Mouse (Mus musculus) liver, embryonic 16.5 days (tissue): ENCODE results near the gene Coq10a. TPM values are rescaled to one million over a fixed set of nuclear protein-coding genes. Genes with fewer than 3 reads are reported as not detected.
A peak's percentile ranks its signal among the peaks of the same experiment; 100 is the strongest.
"Not testable (repeated sequence)": the region's sequence is repeated elsewhere in the genome, so short reads cannot be mapped to it uniquely, and the experiment has no call there.

Experiments used
- ATAC-seq: fragments of 200-750 bp; cut with Nextera tagmentation; 2 replicates; pipeline ENCODE4 v1.8.0; 2017; ENCODE audit warnings: low read depth, mild to moderate bottlenecking, moderate number of reproducible peaks, moderate library complexity
- H3K27ac ChIP-seq: fragments of 300-500 bp; sonication (generic); 2 replicates; pipeline ENCODE4 v1.5.1; 2014; ENCODE audit warnings: mild to moderate bottlenecking, low read length
- H3K27me3 ChIP-seq: fragments of 300-500 bp; sonication (generic); 2 replicates; pipeline ENCODE4 v1.6.1; 2014; ENCODE audit warnings: low read depth, low read length, mixed read lengths; ENCODE audit not compliant: control insufficient read depth, insufficient read depth
- H3K36me3 ChIP-seq: fragments of 300-500 bp; sonication (generic); 2 replicates; pipeline ENCODE4 v1.6.1; 2014; ENCODE audit warnings: mild to moderate bottlenecking; ENCODE audit not compliant: control insufficient read depth, insufficient read depth
- H3K4me1 ChIP-seq: fragments of 300-500 bp; sonication (generic); 2 replicates; pipeline ENCODE4 v1.6.1; 2014; ENCODE audit warnings: low read depth, low read length, mixed read lengths; ENCODE audit not compliant: control insufficient read depth
- H3K4me2 ChIP-seq: fragments of 300-500 bp; sonication (generic); 2 replicates; pipeline ENCODE4 v1.6.1; 2014; ENCODE audit warnings: low read depth, low read length, mixed read lengths
- H3K4me3 ChIP-seq: fragments of 300-500 bp; sonication (generic); 2 replicates; pipeline ENCODE4 v1.5.1; 2014; ENCODE audit warnings: low read depth, mild to moderate bottlenecking, low read length
- H3K9ac ChIP-seq: fragments of 300-500 bp; sonication (generic); 2 replicates; pipeline ENCODE4 v1.6.1; 2014; ENCODE audit warnings: low read depth, low read length
- H3K9me3 ChIP-seq: fragments of 300-500 bp; sonication (generic); replicated peaks from 2 replicates; pipeline ENCODE4 v1.6.1; 2016; ENCODE audit warnings: low read length; ENCODE audit not compliant: control insufficient read depth
- WGBS: fragments of 180-500 bp; shearing (Covaris S2); extraction: QIAGEN DNeasy Blood & Tissue Kit; methylation state at CpG from one replicate; pipeline ENCODE4 v1.1.7; 2014; ENCODE audit not compliant: insufficient replicate concordance; 5-methylcytosine and 5-hydroxymethylcytosine counted together
- polyA plus RNA-seq: library from polyadenylated mRNA; unstranded; fragments of >200 nt; fragmentation: Nextera tagmentation; extraction: Ambion mirVana; gene quantifications from 2 replicates; pipeline ENCODE4 v1.2.1, GENCODE M21; 2015

Coq10a gene
- polyA plus RNA-seq, 1 experiment from 2014 or later: 0.96 TPM

DNA sequence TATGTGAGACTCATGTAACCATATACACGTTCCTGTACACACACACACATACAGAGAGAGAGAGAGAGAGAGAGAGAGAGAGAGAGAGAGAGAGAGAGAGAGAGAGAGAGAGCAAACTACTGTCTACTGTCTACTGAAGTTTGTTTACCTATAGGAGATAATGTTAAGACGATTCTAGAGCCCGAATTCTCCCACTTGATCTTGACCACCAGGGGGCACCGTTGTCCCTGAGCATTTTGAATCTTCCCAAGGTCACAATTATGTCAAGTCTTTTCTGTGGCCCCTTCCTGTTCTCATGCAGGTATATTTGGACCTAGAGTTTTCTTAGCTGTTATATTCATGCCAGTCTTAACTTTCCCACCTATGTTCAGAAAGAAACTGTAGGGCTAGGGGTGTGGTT is 33.2 kb downstream of the Coq10a start:
- H3K36me3 ChIP-seq: no peaks in the 10 kb centered on the region
- no peak overlapping the region for H3K4me3 ChIP-seq
- H3K4me1 ChIP-seq: peaks cover 45% of the 10 kb centered on the region
- no peaks in the 10 kb centered on the region for H3K27me3 ChIP-seq
- WGBS: 0% methylated on average over 4 of the region's 4 CpGs
- H3K4me2 ChIP-seq: peak overlapping the region; percentile 79
- H3K9me3 ChIP-seq: no peaks in the 10 kb centered on the region
- H3K9ac ChIP-seq: peak overlapping the region; percentile 24
- peak overlapping the region; percentile 98 for H3K27ac ChIP-seq
- no peak for ATAC-seq

DNA sequence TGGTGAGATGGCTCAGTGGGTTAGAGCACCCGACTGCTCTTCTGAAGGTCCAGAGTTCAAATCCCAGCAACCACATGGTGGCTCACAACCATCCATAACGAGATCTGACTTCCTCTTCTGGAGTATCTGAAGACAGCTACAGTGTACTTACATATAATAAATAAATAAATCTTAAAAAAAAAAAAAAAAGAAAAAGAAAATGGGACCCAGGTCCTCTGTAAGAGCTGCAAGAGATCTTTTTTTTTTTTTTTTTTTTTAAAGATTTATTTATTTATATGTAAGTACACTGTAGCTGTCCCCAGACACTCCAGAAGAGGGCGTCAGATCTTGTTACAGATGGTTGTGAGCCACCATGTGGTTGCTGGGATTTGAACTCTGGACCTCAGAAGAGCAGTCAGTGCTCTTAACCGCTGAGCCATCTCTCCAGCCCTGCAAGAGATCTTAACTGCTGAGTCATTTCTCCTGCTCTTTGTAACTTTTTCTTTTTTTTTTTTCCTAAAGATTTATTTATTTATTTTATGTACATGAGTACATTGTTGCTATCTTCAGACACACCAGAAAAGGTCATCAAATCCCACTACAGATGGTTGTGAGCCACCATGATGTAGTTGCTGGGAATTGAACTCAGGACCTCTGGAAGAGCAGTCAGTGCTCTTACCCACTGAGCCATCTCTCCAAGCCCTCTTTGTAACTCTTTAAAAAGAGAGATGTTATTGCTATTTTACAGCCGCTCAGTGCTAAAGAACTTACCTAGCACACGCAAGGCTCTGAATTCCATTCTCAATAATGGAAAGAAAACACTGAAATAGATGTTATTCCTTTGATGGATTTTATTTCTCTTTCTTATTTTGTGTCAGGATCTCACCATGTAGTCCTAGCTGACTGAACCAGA is 36.2 kb downstream of the Coq10a start:
- H3K27me3 ChIP-seq, H3K9ac ChIP-seq, H3K9me3 ChIP-seq, H3K4me3 ChIP-seq, H3K36me3 ChIP-seq, H3K4me2 ChIP-seq, H3K27ac ChIP-seq, ATAC-seq: not testable (repeated sequence)
- 61% methylated on average over 5 of the region's 6 CpGs for WGBS
- peaks cover 26% of the 10 kb centered on the region for H3K4me1 ChIP-seq

DNA sequence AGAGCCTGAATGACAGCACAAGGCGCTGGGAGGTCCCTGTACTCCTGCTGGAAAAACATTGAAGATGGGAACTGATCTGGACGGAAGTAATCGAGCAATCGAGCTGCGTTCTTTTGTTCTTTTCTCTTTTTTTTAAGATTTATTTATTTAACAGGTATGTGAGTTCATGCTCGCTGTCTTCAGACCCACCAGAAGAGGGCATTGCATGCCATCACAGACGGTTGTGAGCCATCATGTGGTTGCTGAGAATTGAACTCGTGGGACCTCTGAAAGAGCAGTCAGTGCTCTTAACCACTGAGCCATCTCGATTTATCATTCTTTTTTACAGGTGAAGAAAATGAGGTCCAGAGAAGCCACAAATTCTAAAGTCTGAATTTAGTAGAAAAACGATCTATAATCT is 41.2 kb downstream of the Coq10a start:
- WGBS: 69% methylated on average over 10 of the region's 10 CpGs
- H3K27ac ChIP-seq: no peak overlapping the region
- H3K9ac ChIP-seq: no peak overlapping the region
- no peaks in the 10 kb centered on the region for H3K27me3 ChIP-seq
- peaks cover 17% of the 10 kb centered on the region for H3K36me3 ChIP-seq
- H3K4me2 ChIP-seq: no peak overlapping the region
- ATAC-seq: no peak
- no peaks in the 10 kb centered on the region for H3K9me3 ChIP-seq
- H3K4me3 ChIP-seq: no peak overlapping the region
- peaks cover 11% of the 10 kb centered on the region for H3K4me1 ChIP-seq

DNA sequence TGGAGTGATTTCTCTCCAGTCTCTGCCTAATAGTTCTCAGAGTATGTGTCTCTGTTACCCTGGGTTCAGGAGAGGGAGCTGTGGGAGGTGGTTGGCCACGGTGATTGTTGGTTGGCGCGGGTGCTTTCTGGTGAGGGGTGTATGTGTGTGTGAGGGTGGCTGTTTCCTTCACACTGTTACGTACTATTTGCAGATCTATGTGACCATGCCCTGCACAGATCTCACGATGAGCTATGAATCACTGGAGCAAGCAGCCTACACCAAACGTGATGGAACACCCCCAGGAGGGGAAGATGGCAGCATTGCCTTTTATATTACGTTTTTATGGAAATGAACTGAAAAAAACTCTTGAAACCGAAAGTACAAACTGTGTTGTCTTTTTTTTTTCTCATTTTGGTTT is 42.0 kb downstream of the Coq10a start:
- Histone ChIP-seq H3K4me3 (no peak overlapping the region), H3K4me1 (peaks cover 12% of the 10 kb centered on the region), H3K36me3 (peaks cover 17% of the 10 kb centered on the region), H3K27me3 (no peaks in the 10 kb centered on the region), H3K27ac (no peak overlapping the region), H3K4me2 (no peak overlapping the region), H3K9ac (no peak overlapping the region), H3K9me3 (no peaks in the 10 kb centered on the region)
- WGBS: 88% methylated on average over 8 of the region's 8 CpGs
- no peak for ATAC-seq

DNA sequence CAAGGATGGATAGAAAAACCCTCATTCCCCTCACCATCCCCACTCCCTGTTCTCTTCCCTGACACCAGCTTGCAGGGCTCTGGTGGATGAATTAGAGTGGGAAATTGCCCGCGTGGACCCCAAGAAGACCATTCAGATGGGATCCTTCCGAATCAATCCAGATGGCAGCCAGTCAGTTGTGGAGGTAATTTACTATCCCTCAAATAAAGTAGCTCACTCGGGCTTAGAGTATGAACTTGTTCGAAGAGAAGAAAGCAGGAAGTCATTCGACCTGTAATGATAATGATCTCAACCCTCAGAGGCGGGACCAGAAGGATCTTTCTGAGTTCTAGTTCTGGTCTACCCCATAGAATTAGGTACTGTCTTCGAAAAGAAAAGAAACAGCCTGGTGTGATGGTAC is 45.3 kb downstream of the Coq10a start:
- H3K4me2 ChIP-seq: peak overlapping the region; percentile 83
- H3K4me1 ChIP-seq: peaks cover 15% of the 10 kb centered on the region
- H3K9me3 ChIP-seq: no peaks in the 10 kb centered on the region
- H3K36me3 ChIP-seq: peaks cover 35% of the 10 kb centered on the region
- peak overlapping the region; percentile 93 for H3K9ac ChIP-seq
- H3K27me3 ChIP-seq: no peaks in the 10 kb centered on the region
- no peak overlapping the region for H3K27ac ChIP-seq
- no peak for ATAC-seq
- peak overlapping the region; percentile 90 for H3K4me3 ChIP-seq
- WGBS: 46% methylated on average over 8 of the region's 8 CpGs

DNA sequence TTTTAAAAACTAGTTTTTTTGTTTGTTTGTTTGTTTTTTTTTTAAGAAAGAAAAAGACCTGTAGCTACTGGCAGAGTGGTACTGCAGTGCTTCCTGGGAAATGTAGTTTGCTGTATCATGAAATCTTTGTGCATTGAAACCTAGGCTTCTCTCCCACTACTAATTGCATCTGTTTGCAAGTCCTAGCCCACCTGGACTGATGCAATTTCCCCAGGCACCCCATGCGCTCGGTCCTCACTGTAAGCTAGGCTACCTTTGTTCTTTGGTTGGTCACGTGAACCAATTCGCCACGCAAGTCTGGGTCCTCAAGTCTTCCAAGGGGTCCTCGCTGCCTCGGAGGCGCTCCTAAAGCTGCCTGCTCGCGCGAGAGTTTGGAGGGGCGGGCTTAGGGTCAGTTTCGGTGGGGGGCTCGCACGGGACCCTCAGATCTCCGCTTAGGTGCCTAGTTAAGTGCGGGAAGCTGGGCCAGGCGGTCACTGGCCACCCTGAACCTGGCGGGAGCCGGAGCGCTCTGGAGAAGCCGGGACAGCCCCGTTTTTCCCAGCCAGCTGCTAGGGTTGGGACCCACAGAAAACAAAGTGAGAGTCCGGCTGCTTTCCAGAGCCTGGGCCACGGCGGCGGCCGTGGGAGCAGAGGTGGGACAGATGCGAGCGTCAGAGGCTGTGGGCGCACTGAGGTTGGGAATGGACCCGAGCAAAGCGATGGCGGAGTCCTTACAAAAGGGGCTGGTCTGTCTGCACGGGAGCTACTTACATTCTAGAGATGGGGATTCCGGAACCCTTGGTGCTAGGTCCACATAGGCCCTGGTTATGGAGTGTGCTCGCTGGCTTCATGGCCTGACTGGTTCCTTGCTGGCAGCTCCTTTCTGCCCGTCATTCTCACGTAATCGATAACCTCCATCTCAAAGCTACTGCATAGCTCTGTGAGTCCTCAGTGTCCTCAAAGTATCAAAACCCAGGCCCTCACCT is 46.4 kb downstream of the Coq10a start, which contains the start of gene Cnpy2:
Cnpy2 (plus strand) TSS at position 319 of the 968 bp plus-strand sequence.
- peaks cover 15% of the 10 kb centered on the region for H3K4me1 ChIP-seq
- H3K4me3 ChIP-seq: peak within 1 kb of the TSS; percentile 90
- peak within 1 kb of the TSS; percentile 83 for H3K4me2 ChIP-seq
- peak within 1 kb of the TSS; percentile 90 for H3K27ac ChIP-seq
- peaks cover 43% of the 10 kb centered on the region for H3K36me3 ChIP-seq
- WGBS: under 1% methylated on average over 40 of the region's 40 CpGs
- no peaks in the 10 kb centered on the region for H3K27me3 ChIP-seq
- peak within 1 kb of the TSS; percentile 93 for H3K9ac ChIP-seq
- peak; percentile 77 for ATAC-seq
- no peaks in the 10 kb centered on the region for H3K9me3 ChIP-seq

DNA sequence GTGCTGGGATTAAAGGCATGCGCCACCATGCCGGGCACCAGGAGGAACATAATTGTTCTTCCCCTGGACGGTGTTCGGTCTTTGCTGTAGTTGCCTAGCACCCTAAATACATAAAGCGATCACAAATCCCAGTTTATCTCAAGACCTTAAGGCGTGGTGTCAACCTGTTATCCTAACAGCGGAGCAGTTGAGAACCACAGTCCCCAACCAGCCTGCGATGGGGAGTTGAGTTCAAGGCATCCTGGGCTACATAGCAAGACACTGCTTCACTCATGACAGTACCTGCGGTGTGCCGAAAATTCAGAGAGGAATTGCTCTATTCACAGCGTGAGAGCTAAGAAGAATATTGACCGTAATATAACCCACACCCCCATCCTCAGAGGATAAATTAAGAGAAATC is 47.2 kb downstream of the Coq10a start:
- ATAC-seq: no peak
- no peaks in the 10 kb centered on the region for H3K9me3 ChIP-seq
- H3K4me1 ChIP-seq: peaks cover 15% of the 10 kb centered on the region
- H3K27ac ChIP-seq: 0 out of 2 replicates have a peak overlapping the region, but pooled peaks have one; percentile 22
- no peaks in the 10 kb centered on the region for H3K27me3 ChIP-seq
- peak overlapping the region; percentile 90 for H3K4me3 ChIP-seq
- H3K9ac ChIP-seq: peak overlapping the region; percentile 44; the same call in 1 of the 2 replicates
- H3K36me3 ChIP-seq: peaks cover 39% of the 10 kb centered on the region
- 43% methylated on average over 12 of the region's 12 CpGs for WGBS
- peak overlapping the region; percentile 83 for H3K4me2 ChIP-seq

DNA sequence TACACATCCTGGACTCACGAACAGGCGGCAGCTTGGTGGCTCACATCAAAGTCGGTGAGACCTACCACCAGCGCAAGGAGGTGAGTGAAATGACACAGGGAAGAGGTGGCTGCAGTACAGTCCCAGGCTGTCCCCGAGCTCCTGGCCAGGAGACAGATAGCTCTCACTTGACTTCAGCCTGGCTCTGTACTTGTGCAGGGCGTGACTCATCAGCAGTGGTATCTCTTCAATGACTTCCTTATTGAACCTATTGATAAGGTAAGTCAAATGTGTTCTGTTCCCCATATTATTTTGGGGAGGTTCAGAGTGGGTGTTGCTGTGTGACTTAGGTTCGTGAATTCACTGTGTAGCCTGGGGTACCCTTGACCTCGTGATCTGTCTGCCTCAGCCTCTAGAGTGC is 53.2 kb downstream of the Coq10a start:
- 67% methylated on average over 8 of the region's 8 CpGs for WGBS
- H3K4me1 ChIP-seq: 0 out of 2 replicates have a peak, but pooled peaks cover 3% of the 10 kb centered on the region
- no peaks in the 10 kb centered on the region for H3K27me3 ChIP-seq
- no peak overlapping the region for H3K4me3 ChIP-seq
- no peaks in the 10 kb centered on the region for H3K9me3 ChIP-seq
- H3K9ac ChIP-seq: no peak overlapping the region
- no peak overlapping the region for H3K27ac ChIP-seq
- H3K36me3 ChIP-seq: peaks cover 41% of the 10 kb centered on the region
- H3K4me2 ChIP-seq: no peak overlapping the region
- peak; percentile 69 for ATAC-seq
